ENCODE assay signal across 10 mouse cellular contexts in the genomic region with DNA sequence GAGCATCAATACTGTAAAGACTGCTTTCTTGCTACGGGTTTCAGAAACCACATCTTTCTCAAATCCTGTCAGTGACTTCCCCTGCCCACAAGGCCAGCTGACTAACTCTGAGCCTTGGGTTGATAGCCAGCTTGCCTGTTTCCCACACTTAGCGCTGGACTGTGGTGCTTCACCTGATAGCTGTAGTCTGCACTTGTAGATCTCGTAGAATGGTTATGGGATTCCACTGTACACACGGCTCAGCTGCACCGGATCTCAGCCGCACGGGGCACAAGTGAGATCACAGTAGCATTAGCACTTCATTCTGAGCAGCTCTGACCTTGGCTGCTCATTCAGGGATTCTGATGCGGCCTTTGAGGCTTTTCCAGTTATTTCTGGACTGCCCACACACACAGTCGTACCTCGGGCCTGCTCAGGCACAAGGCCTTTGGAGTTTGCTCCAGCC. TPM values are rescaled to one million over a fixed set of nuclear protein-coding genes. Genes with fewer than 3 reads are reported as not detected.
DNase-seq lines count a peak whose midpoint lies in the region; ATAC-seq and TF ChIP-seq lines count a peak whose summit lies in the region.
"Had no signal": no experiment of that assay in that cellular context is flagged by ENCODE, and none has a peak within 500 bp of the region (broad histone marks: within the 10 kb centered on the region; RNA-seq: fewer than 3 reads in every experiment).

No protein-coding gene starts in this region.

- WGBS in intestine, embryonic 16.5 days, result 84% methylated on average over 10 of the region's 10 CpGs
- WGBS in intestine, postnatal 0 days, result 82% methylated on average over 10 of the region's 10 CpGs

- no peak for TF ChIP-seq CTCF in intestine, postnatal 0 days (IDR thresholded peaks at IDR 0.05; ENCODE audit: low read depth)

- H3K36me3 ChIP-seq in intestine, embryonic 16.5 days (ENCODE audit: control insufficient read depth, insufficient read depth, low read length), result no peaks in the 10 kb centered on the region; the same call in 1 of the 2 replicates
- peaks cover 5% of the 10 kb centered on the region; the same call in 1 of the 2 replicates for H3K36me3 ChIP-seq in intestine, postnatal 0 days (ENCODE audit: control insufficient read depth, insufficient read depth)

- H3K27me3 ChIP-seq in intestine, embryonic 16.5 days (replicated peaks; ENCODE audit: control insufficient read depth, insufficient read depth, low read length), result no peaks in the 10 kb centered on the region
- H3K27me3 ChIP-seq in intestine, postnatal 0 days (replicated peaks; ENCODE audit: control insufficient read depth, insufficient read depth, low read length), result no peaks in the 10 kb centered on the region

- H3K4me3 ChIP-seq in intestine, embryonic 16.5 days (ENCODE audit: low read length), result no peak overlapping the region
- no peak overlapping the region for H3K4me3 ChIP-seq in intestine, postnatal 0 days (ENCODE audit: low read depth, low read length)

- peak overlapping the region; percentile 26; the same call in 1 of the 2 replicates for H3K27ac ChIP-seq in intestine, embryonic 16.5 days (ENCODE audit: low read length)
- no peak overlapping the region for H3K27ac ChIP-seq in intestine, postnatal 0 days (ENCODE audit: low read depth, low read length)
- H3K27ac ChIP-seq: kidney, postnatal 0 days had no signal

- DNase-seq in adrenal gland, adult (ENCODE audit: inconsistent age in 2 of 2, low spot score in 1 of 2), result peak; percentile 81 to 90
- no peak for DNase-seq in adrenal gland, postnatal 4 days (ENCODE audit: low spot score in 2 of 2)
- peak; percentile 42 for DNase-seq in ovary, postnatal 36 days (ENCODE audit: low spot score)
- no peak for DNase-seq in ovary, postnatal 14 days (ENCODE audit: low spot score)
- peak; percentile 61 for DNase-seq in testis, postnatal 10 days (ENCODE audit: low spot score)

- ATAC-seq in intestine, embryonic 16.5 days, result no peak
- no peak for ATAC-seq in intestine, postnatal 0 days
- ATAC-seq in CD4-positive, CD25-positive, alpha-beta regulatory T cell, adult 4 months, result no peak

- peaks cover 16% of the 10 kb centered on the region for H3K4me1 ChIP-seq in intestine, embryonic 16.5 days (ENCODE audit: control insufficient read depth, insufficient read depth, low read length)
- peaks cover 2% of the 10 kb centered on the region for H3K4me1 ChIP-seq in intestine, postnatal 0 days (replicated peaks; ENCODE audit: control insufficient read depth, insufficient read depth, low read length)

- H3K9me3 ChIP-seq in intestine, embryonic 16.5 days (ENCODE audit: control insufficient read depth, low read length), result no peaks in the 10 kb centered on the region
- no peaks in the 10 kb centered on the region for H3K9me3 ChIP-seq in intestine, postnatal 0 days (ENCODE audit: control insufficient read depth)

- H3K4me2 ChIP-seq in intestine, embryonic 16.5 days (ENCODE audit: low read depth, low read length), result no peak overlapping the region
- H3K4me2 ChIP-seq in intestine, postnatal 0 days (replicated peaks; ENCODE audit: low read depth), result no peak overlapping the region

- 0 out of 2 replicates have a peak overlapping the region, but pooled peaks have one; percentile 17 for H3K9ac ChIP-seq in intestine, embryonic 16.5 days (ENCODE audit: low read depth, low read length)
- H3K9ac ChIP-seq in intestine, postnatal 0 days (ENCODE audit: low read depth, low read length), result no peak overlapping the region

RNA-seq across cellular contexts. Expression of gene Cygb, which starts 14.3 kb away (rescaled TPM):
- 10 to 100 TPM; 39.7 to 43.6 TPM for total RNA-seq in adrenal gland, postnatal 4 days (2021)
- polyA plus RNA-seq in intestine, embryonic 16.5 days (2015; fragmentation: Nextera tagmentation; extraction: Ambion mirVana), result 12.3 and 14.4 TPM in 2 replicates
- polyA plus RNA-seq in intestine, postnatal 0 days (2015; fragmentation: Nextera tagmentation; extraction: Ambion mirVana), result 17.5 and 20.2 TPM in 2 replicates
- polyA plus RNA-seq in CD4-positive, CD25-positive, alpha-beta regulatory T cell, adult 4 months (2017; shearing (Covaris generic)), result not detected

RNA-seq across cellular contexts. Expression of gene Prcd, which starts 15.1 kb away (rescaled TPM):
- 1 to 10 TPM; 5.2 to 5.5 TPM for total RNA-seq in adrenal gland, postnatal 4 days (2021)
- polyA plus RNA-seq in intestine, embryonic 16.5 days (2015; fragmentation: Nextera tagmentation; extraction: Ambion mirVana), result 1.4 and 1.9 TPM in 2 replicates
- polyA plus RNA-seq in intestine, postnatal 0 days (2015; fragmentation: Nextera tagmentation; extraction: Ambion mirVana), result 0.84 and 1.1 TPM in 2 replicates
- not detected for polyA plus RNA-seq in CD4-positive, CD25-positive, alpha-beta regulatory T cell, adult 4 months (2017; shearing (Covaris generic))
- total RNA-seq: neutrophil, adult 5-6 weeks had no signal

RNA-seq across cellular contexts. Expression of gene Rhbdf2, which starts 41.6 kb away (rescaled TPM):
- 10 to 100 TPM; 18.0 TPM for total RNA-seq in adrenal gland, postnatal 4 days (2021)
- 10.8 and 11.9 TPM in 2 replicates for polyA plus RNA-seq in intestine, embryonic 16.5 days (2015; fragmentation: Nextera tagmentation; extraction: Ambion mirVana)
- 7.6 and 8.4 TPM in 2 replicates for polyA plus RNA-seq in intestine, postnatal 0 days (2015; fragmentation: Nextera tagmentation; extraction: Ambion mirVana)
- 1 to 10 TPM; 3.3 to 4.3 TPM for polyA plus RNA-seq in CD4-positive, CD25-positive, alpha-beta regulatory T cell, adult 4 months (2017; shearing (Covaris generic))

Comparison
In these comparisons a context has a peak if more than half of its experiments do, and no peak if none do; other contexts are left out.
1. DNase-seq: peak in adrenal gland, adult (2 of 2), ovary, postnatal 36 days (single experiment) and testis, postnatal 10 days (single experiment); none in adrenal gland, postnatal 4 days (0 of 2) and ovary, postnatal 14 days (single experiment).
2. RNA of gene Cygb, which starts 14.3 kb away (polyA plus RNA-seq): 17.5 to 20.2 TPM in intestine, postnatal 0 days and 12.3 to 14.4 TPM in intestine, embryonic 16.5 days; not detected in CD4-positive, CD25-positive, alpha-beta regulatory T cell, adult 4 months; every median in the first group is over 10 times any median in the second.